Mouse (Mus musculus) urinary bladder, postnatal 14 days (tissue): ENCODE results near the gene Olfr691.
"Not testable (repeated sequence)": the region's sequence is repeated elsewhere in the genome, so short reads cannot be mapped to it uniquely, and the experiment has no call there.

Experiments
- DNase-seq: peaks from one replicate; pipeline ENCODE4 v3.0.0; 2021; ENCODE audit warnings: low spot score

Gene Olfr691

GRCm38 (mm10) chr7:105342170-105342569 lies at the start of gene Olfr691:
Gene Olfr691 (minus strand): TSS chr7:105342270.
- no peak for DNase-seq

GRCm38 (mm10) chr7:105390236-105390635 lies 48.2 kb upstream of the Olfr691 start:
- no peak for DNase-seq

GRCm38 (mm10) chr7:105387696-105388095 lies 45.6 kb upstream of the Olfr691 start:
- no peak for DNase-seq

- DNase-seq: no peak
Measured at GRCm38 (mm10) chr7:105380329-105380728, 38.3 kb upstream of the Olfr691 start.

- DNase-seq: no peak
Measured at GRCm38 (mm10) chr7:105374866-105375265, 32.8 kb upstream of the Olfr691 start, which contains the start of gene Gm5901. Gene Gm5901 (plus strand): TSS chr7:105375038.

GRCm38 (mm10) chr7:105373976-105374375 lies 31.9 kb upstream of the Olfr691 start:
- DNase-seq: no peak

GRCm38 (mm10) chr7:105373509-105373908 lies 31.4 kb upstream of the Olfr691 start:
- DNase-seq: no peak

- no peak for DNase-seq
Measured at GRCm38 (mm10) chr7:105372912-105373311, 30.8 kb upstream of the Olfr691 start.

- no peak for DNase-seq
Measured at GRCm38 (mm10) chr7:105368521-105368920, 26.5 kb upstream of the Olfr691 start.

- DNase-seq: no peak
Measured at GRCm38 (mm10) chr7:105367930-105368329, 25.9 kb upstream of the Olfr691 start, which contains the start of gene Olfr692. Gene Olfr692 (plus strand): TSS chr7:105368230.

- DNase-seq: no peak
Measured at GRCm38 (mm10) chr7:105367268-105367667, 25.2 kb upstream of the Olfr691 start.

GRCm38 (mm10) chr7:105361713-105362112 lies 19.6 kb upstream of the Olfr691 start:
- no peak for DNase-seq

- DNase-seq: not testable (repeated sequence)
Measured at GRCm38 (mm10) chr7:105356487-105356886, 14.4 kb upstream of the Olfr691 start.

GRCm38 (mm10) chr7:105356064-105356463 lies 14.0 kb upstream of the Olfr691 start:
- DNase-seq: not testable (repeated sequence)

GRCm38 (mm10) chr7:105342752-105343151 lies 682 bp upstream of the Olfr691 start:
- DNase-seq: no peak

GRCm38 (mm10) chr7:105334004-105334403 lies 8.1 kb downstream of the Olfr691 start, which contains the start of gene Olfr690:
Gene Olfr690 (minus strand): TSS chr7:105334104.
- no peak for DNase-seq

- no peak for DNase-seq
Measured at GRCm38 (mm10) chr7:105325302-105325701, 16.8 kb downstream of the Olfr691 start.

- no peak for DNase-seq
Measured at GRCm38 (mm10) chr7:105310865-105311264, 31.2 kb downstream of the Olfr691 start, which contains the start of gene Olfr689. Gene Olfr689 (plus strand): TSS chr7:105311165.

- no peak for DNase-seq
Measured at GRCm38 (mm10) chr7:105290051-105290450, 52.0 kb downstream of the Olfr691 start.

- DNase-seq: no peak
Measured at GRCm38 (mm10) chr7:105287795-105288194, 54.3 kb downstream of the Olfr691 start, which contains the start of gene Olfr688. Gene Olfr688 (plus strand): TSS chr7:105288095.
